Mouse (Mus musculus) CH12.LX (cell line): ENCODE measurements around the gene Slc6a4. TPM values are rescaled to one million over a fixed set of nuclear protein-coding genes. Genes with fewer than 3 reads are reported as not detected.

Source experiments
- DNase-seq: peaks from one replicate; pipeline ENCODE4 v3.0.0-alpha.2; 2013; ENCODE audit errors: extremely low read depth
- H3K27ac ChIP-seq: 2 replicates; pipeline ENCODE4 v1.5.1; 2012; ENCODE audit warnings: low read depth, mild to moderate bottlenecking, control low read depth, moderate library complexity; ENCODE audit not compliant: insufficient read depth
- H3K27me3 ChIP-seq: replicated peaks from 2 replicates; pipeline ENCODE3; 2012; ENCODE audit warnings: inconsistent platforms
- H3K36me3 ChIP-seq, 2 experiments: replicated peaks in 1 of 2; 2 replicates each; pipeline versions ENCODE3 to v1.6.1; 2012; ENCODE audit warnings: inconsistent platforms in 1 of 2, low read length in 1 of 2, mild to moderate bottlenecking in 1 of 2, mixed read lengths in 1 of 2, moderate library complexity in 1 of 2; ENCODE audit not compliant: control insufficient read depth in 1 of 2, insufficient read depth in 1 of 2
- H3K4me1 ChIP-seq, 2 experiments: 2 replicates each; pipeline ENCODE4 v1.6.1; 2012; ENCODE audit warnings: inconsistent platforms in 1 of 2, moderate library complexity in 1 of 2; ENCODE audit not compliant: insufficient read depth in 2 of 2, control insufficient read depth in 1 of 2
- H3K4me2 ChIP-seq: 2 replicates; pipeline ENCODE4 v1.6.1; 2012; ENCODE audit warnings: low read depth, mild to moderate bottlenecking, control low read depth; ENCODE audit not compliant: poor library complexity, insufficient read depth, severe bottlenecking
- H3K4me3 ChIP-seq, 3 experiments: fragments of 150-350 bp in 1 of 3; sonication (generic) in 1 of 3; replicated peaks in 1 of 3; 2 replicates each; pipeline versions ENCODE3 to v1.5.1; 2011 to 2012; ENCODE audit warnings: low read depth in 2 of 3, low read length in 2 of 3, mild to moderate bottlenecking in 2 of 3, moderate library complexity in 2 of 3, control low read depth in 1 of 3, improper control_type of control experiment in 1 of 3, inconsistent platforms in 1 of 3, mixed read lengths in 1 of 3; ENCODE audit not compliant: poor library complexity in 1 of 3
- H3K79me2 ChIP-seq: replicated peaks from 2 replicates; pipeline ENCODE4 v1.6.1; 2012; ENCODE audit warnings: mild to moderate bottlenecking, moderate library complexity; ENCODE audit not compliant: control insufficient read depth, poor library complexity, insufficient read depth, severe bottlenecking; ENCODE audit errors: extremely low read depth
- H3K9ac ChIP-seq: 2 replicates; pipeline ENCODE4 v1.6.1; 2012; ENCODE audit warnings: low read depth, mild to moderate bottlenecking, control low read depth, moderate library complexity; ENCODE audit not compliant: insufficient read depth
- H3K9me3 ChIP-seq: replicated peaks from 2 replicates; pipeline ENCODE3; 2012; ENCODE audit warnings: low read length, inconsistent platforms, mixed read lengths
- CHD1 ChIP-seq: IDR thresholded peaks from 2 replicates; pipeline ENCODE4 v1.6.1; 2012; ENCODE audit warnings: low read depth, low read length, improper control_type of control experiment, inconsistent platforms
- CHD2 ChIP-seq: IDR thresholded peaks from 2 replicates; pipeline ENCODE4 v1.6.1; 2011; ENCODE audit warnings: low read length, improper control_type of control experiment
- ETS1 ChIP-seq: conservative IDR thresholded peaks from 2 replicates; pipeline ENCODE4 v1.6.1; 2012; ENCODE audit warnings: low read depth, mild to moderate bottlenecking, inconsistent platforms, low read length, improper control_type of control experiment, moderate library complexity
- HCFC1 ChIP-seq: IDR thresholded peaks from 2 replicates; pipeline ENCODE4 v1.6.1; 2012; ENCODE audit warnings: low read depth, mild to moderate bottlenecking, inconsistent platforms, low read length, improper control_type of control experiment
- JUN ChIP-seq: IDR thresholded peaks from 2 replicates; pipeline ENCODE4 v1.6.1; 2011; ENCODE audit warnings: low read depth, mild to moderate bottlenecking, low read length, improper control_type of control experiment, moderate library complexity; ENCODE audit not compliant: insufficient read depth
- MAZ ChIP-seq: IDR thresholded peaks from 2 replicates; pipeline ENCODE4 v1.6.1; 2012; ENCODE audit warnings: low read depth, mild to moderate bottlenecking, inconsistent platforms, low read length, improper control_type of control experiment, moderate library complexity
- MXI1 ChIP-seq: IDR thresholded peaks from 2 replicates; pipeline ENCODE4 v1.6.1; 2011; ENCODE audit warnings: mild to moderate bottlenecking, low read depth, low read length, improper control_type of control experiment
- NELFE ChIP-seq: IDR thresholded peaks from 2 replicates; pipeline ENCODE4 v1.6.1; 2011; ENCODE audit warnings: low read depth, low read length, improper control_type of control experiment
- PAX5 ChIP-seq: IDR thresholded peaks from 2 replicates; pipeline ENCODE4 v1.6.1; 2012; ENCODE audit warnings: low read length, inconsistent platforms, mixed read lengths
- POLR2A ChIP-seq: IDR thresholded peaks from 2 replicates; pipeline ENCODE4 v1.6.1; 2011; ENCODE audit warnings: low read depth, mild to moderate bottlenecking, improper control_type of control experiment, low read length
- SIN3A ChIP-seq: IDR thresholded peaks from 2 replicates; pipeline ENCODE4 v1.6.1; 2012; ENCODE audit warnings: low read length, improper control_type of control experiment, inconsistent platforms
- SMC3 ChIP-seq: IDR thresholded peaks from 2 replicates; pipeline ENCODE4 v1.6.1; 2011; ENCODE audit warnings: low read depth, low read length, improper control_type of control experiment
- TCF12 ChIP-seq: IDR thresholded peaks from 2 replicates; pipeline ENCODE4 v1.6.1; 2014; ENCODE audit warnings: low read depth, mild to moderate bottlenecking, inconsistent platforms, low read length, improper control_type of control experiment
- USF1 ChIP-seq: IDR thresholded peaks from 2 replicates; pipeline ENCODE4 v1.6.1; 2014; ENCODE audit warnings: low read depth, mild to moderate bottlenecking, inconsistent platforms, low read length, improper control_type of control experiment
- ZC3H11A ChIP-seq: IDR thresholded peaks from 2 replicates; pipeline ENCODE4 v1.6.1; 2012; ENCODE audit warnings: low read depth, mild to moderate bottlenecking, inconsistent platforms, low read length, improper control_type of control experiment
- ZKSCAN1 ChIP-seq: IDR thresholded peaks from 2 replicates; pipeline ENCODE4 v1.6.1; 2012; ENCODE audit warnings: low read depth, inconsistent platforms, low read length, improper control_type of control experiment, borderline replicate concordance
- ZMIZ1 ChIP-seq: IDR thresholded peaks from 2 replicates; pipeline ENCODE4 v1.6.1; 2012; ENCODE audit warnings: low read depth, mild to moderate bottlenecking, inconsistent platforms, low read length, improper control_type of control experiment
- ZNF384 ChIP-seq: IDR thresholded peaks from 2 replicates; pipeline ENCODE4 v1.6.1; 2012; ENCODE audit warnings: low read depth, low read length, improper control_type of control experiment, inconsistent platforms
- dilution Hi-C: fragments of 300-500 bp; cut with MboI; formaldehyde crosslinking; loops from 2 replicates; pipeline ENCODE4 v1.14.3; 2020; ENCODE audit warnings: low sequenced_read_pairs; ENCODE audit not compliant: extremely low pct_unique_long_range_greater_than_20kb, extremely low pct_ligation_motif_present
- in situ Hi-C: fragments of 300-500 bp; cut with MboI; formaldehyde crosslinking; loops from 3 replicates; pipeline ENCODE4 v1.14.3; 2019; ENCODE audit warnings: low sequenced_read_pairs, low pct_ligation_motif_present, low pct_unique_long_range_greater_than_20kb, mixed read lengths
- polyA plus RNA-seq: library from polyadenylated mRNA; unstranded; fragments of >175 nt; gene quantifications from 2 replicates; pipeline ENCODE4 v1.2.1, GENCODE M21; 2012; ENCODE audit warnings: low read depth; ENCODE audit not compliant: insufficient read length
- total RNA-seq, 2 experiments: library from RNA; depleted of rRNA; stranded (reverse); fragments of 300-350 nt in 1 of 2; fragments of >200 nt in 1 of 2; gene quantifications; 2 replicates each; pipeline ENCODE4 v1.2.3; 2012 to 2014

Gene Slc6a4
- total RNA-seq (2012; rRNA removed) = not detected in 2 replicates
- total RNA-seq (2014; rRNA removed) = not detected in 2 replicates
- polyA plus RNA-seq = not detected in 2 replicates

DNA sequence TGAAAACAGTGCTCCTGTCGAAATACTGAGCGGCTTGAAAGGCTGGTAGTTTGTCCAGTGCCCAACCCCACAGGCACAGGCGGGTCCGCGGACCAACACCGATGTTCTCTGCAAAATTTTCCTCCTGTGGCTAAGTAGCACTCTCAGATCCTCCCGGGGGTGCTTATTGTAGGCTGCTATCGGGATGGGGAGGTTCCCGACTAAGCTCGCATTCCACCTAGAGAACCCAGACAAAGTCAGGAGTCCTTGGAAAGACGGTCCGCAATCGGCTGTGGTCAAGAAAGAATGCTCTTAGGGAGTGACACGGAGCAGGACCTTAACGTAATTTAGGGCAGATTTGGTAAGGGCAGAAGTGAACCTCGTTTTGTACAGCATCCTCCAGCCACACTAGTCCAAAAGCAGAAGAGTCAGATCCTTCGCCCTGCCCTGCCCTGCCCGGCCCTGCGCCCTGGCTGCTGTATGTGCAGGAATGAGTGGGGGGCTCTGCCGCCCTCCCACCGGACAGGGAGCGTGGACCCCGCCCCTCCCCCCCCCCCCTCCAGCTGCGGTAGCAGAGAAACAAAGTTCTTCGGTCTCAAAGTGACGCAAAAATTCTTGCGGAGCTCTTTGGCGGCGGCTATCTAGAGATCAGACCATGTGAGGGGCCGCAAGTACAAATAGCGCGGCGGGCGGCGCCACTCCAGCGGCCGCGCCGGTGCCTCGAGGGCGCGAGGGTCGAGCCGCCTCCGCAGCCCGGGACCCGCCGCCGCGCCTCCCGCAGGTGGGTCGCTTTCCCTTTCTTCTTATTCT lies at the start of gene Slc6a4:
Slc6a4 (plus strand) TSS at position 688 of the 789 bp plus-strand sequence.
- H3K4me1 ChIP-seq = peaks cover 14 to 31% of the 10 kb centered on the region in 2 experiments
- peak within 1 kb of the TSS; percentile 9 to 43 (median 32) for H3K4me3 ChIP-seq
- H3K9me3 ChIP-seq = no peaks in the 10 kb centered on the region
- no peak within 1 kb of the TSS for H3K27ac ChIP-seq
- H3K9ac ChIP-seq = no peak within 1 kb of the TSS
- dilution Hi-C loops = no loop called here
- H3K36me3 ChIP-seq = no peaks in the 10 kb centered on the region
- H3K27me3 ChIP-seq = peaks cover 70% of the 10 kb centered on the region
- in situ Hi-C loops = loop anchor here (5.0 to 25.0 kb wide), 3 partner anchors 94 to 464 kb away; partner anchors contain the start of gene Coro6
- H3K79me2 ChIP-seq = no peaks in the 10 kb centered on the region
- DNase-seq = no peak
- peak within 1 kb of the TSS; percentile 99 for H3K4me2 ChIP-seq
- TF ChIP-seq ZKSCAN1 = no peak
- no peak for TF ChIP-seq SMC3
- no peak for TF ChIP-seq ETS1
- TF ChIP-seq ZNF384 = no peak
- 0 out of 2 replicates have a peak, but pooled peaks have one; percentile 65 for TF ChIP-seq CHD1
- TF ChIP-seq CHD2 = 0 out of 2 replicates have a peak, but pooled peaks have one; percentile 33
- TF ChIP-seq ZMIZ1 = no peak
- TF ChIP-seq USF1 = no peak
- TF ChIP-seq MAZ = 0 out of 2 replicates have a peak, but pooled peaks have one; percentile 14
- TF ChIP-seq POLR2A = no peak
- TF ChIP-seq NELFE = no peak
- no peak for TF ChIP-seq TCF12
- TF ChIP-seq MXI1 = no peak
- TF ChIP-seq, all 38 proteins: peak for 3

DNA sequence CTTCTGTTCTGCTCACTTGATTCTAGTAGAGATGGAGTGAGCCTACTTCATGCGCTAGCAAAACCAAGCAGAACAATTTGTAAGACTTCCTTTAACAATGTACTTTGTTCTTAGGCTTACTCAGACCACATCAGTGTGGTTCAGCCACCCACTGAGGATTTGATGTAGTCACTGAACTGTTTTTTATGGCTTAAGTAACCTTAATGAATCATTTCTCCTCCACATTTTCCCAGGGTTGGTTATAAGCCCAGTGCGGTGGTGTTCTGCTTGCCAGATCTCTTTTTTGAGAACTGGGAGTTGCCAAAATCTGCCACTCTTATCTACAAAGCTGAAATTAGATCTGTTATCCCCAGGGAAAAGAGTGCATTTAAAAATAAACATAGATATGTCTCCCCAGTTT lies 44.9 kb upstream of the Slc6a4 start:
- Histone ChIP-seq H3K4me1 (0 out of 4 replicates have a peak, but pooled peaks cover 0 to 3% of the 10 kb centered on the region in 2 experiments), H3K79me2 (no peaks in the 10 kb centered on the region; the same call in 1 of the 2 replicates), H3K9me3 (no peaks in the 10 kb centered on the region), H3K36me3 (peaks cover 65 to 88% of the 10 kb centered on the region in 2 experiments), H3K27ac (no peak overlapping the region), H3K9ac (no peak overlapping the region), H3K4me2 (no peak overlapping the region), H3K4me3 (no peak overlapping the region), H3K27me3 (no peaks in the 10 kb centered on the region)
- in situ Hi-C loops (no loop called here), dilution Hi-C loops (no loop called here)
- no peak for DNase-seq
- TF ChIP-seq JUN (no peak), HCFC1 (no peak), PAX5 (no peak), ZMIZ1 (no peak), ZC3H11A (no peak), MAZ (no peak), SIN3A (no peak)
